Mouse (Mus musculus) gastrocnemius, postnatal 14 days (tissue): ENCODE measurements around the gene Aph1c. TPM values are rescaled to one million over a fixed set of nuclear protein-coding genes. Genes with fewer than 3 reads are reported as not detected.

Experiments
- total RNA-seq, 2 experiments: library from RNA; stranded (reverse); gene quantifications; 2 replicates each; pipeline ENCODE4 v1.2.3; 2021

The Aph1c gene
- total RNA-seq, 2 experiments from 2014 or later, result 0.92 to 1.2 TPM

Other genes starting within 250 kb of the Aph1c start
- 10 to 100 TPM; 18.4 to 18.9 TPM for gene Usp3, start 241.6 kb downstream of the Aph1c start, total RNA-seq
- gene Car12, start 121.0 kb downstream of the Aph1c start, total RNA-seq, result under 1 TPM; 0.31 to 0.55 TPM
- gene Aph1b, start 39.2 kb downstream of the Aph1c start, total RNA-seq, result 1 to 10 TPM; 3.3 to 3.5 TPM
- under 1 TPM in 1 of 2 experiments, not detected in 1; 0.21 TPM for gene Gm10647, start 37.7 kb downstream of the Aph1c start, total RNA-seq
- 1 to 10 TPM; 9.5 to 9.8 TPM for gene Rab8b, start 85.0 kb upstream of the Aph1c start, total RNA-seq
- 100 to 1,000 TPM; 179 to 205 TPM for gene Rps27l, start 111.4 kb upstream of the Aph1c start, total RNA-seq
- gene Lactb, start 140.8 kb upstream of the Aph1c start, total RNA-seq, result 10 to 100 TPM; 21.3 to 21.6 TPM
- over 10,000 TPM; 23,393 to 24,139 TPM for gene Tpm1, start 214.7 kb upstream of the Aph1c start, total RNA-seq